Mouse (Mus musculus): ENCODE results near the gene Med12l.

The Med12l gene

DNA sequence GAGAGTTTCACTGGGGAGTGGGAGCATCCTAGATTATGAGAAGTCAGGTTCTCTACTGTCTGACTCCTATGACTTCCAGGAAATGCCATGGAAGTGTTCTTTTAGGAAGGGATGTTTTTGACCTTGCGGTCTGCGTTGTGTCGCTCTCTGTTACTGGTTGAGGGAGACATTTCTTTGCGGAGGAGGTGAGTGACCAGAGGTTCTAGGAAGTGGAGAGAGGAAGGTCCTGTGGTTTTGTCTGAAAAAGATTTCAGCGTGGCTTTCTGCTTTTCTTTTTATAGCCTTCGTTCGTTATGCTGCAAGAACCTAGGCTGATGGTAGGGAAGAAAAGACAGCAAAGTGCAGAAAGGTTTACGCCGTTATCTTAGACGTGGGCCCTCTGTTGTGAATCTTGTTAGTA lies 92.9 kb downstream of the Med12l start:
- in situ Hi-C loops (cut with MboI, MseI), result no loop called here

DNA sequence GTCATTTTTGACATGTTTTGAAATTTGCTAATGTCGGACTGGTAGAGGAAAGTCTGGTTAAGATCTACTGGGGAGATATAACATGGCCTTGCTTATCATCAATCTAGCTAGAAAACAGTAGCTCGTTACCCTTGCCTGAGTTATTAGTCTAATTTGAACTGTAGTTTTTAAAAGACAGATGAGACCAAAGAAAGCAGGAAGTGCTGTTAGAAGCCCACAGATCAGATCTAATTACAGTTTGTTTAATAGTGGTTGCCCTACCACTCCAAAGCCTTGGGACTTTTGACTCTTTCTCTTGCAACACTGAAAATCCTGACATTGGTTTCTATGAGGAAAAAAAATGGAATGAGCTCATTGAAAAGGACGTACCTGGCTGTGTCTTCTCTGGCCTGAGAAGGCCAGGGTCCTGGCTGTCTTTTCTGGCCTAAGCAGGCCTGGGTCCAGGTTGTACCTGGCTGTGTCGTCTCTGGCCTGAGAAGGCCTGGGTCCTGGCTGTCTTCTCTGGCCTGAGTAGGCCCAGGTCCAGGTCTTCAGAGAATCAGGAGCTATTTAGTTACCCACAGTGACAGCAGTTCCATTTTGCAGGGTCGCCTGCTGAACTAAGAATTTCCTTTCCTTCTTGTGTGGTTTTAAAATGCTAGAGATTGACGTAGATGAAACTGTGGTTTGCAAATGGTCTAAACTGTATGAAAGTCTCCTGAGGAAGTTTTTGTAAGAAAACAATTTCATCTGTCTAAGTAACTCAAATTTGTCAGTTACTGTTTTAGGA lies 95.8 kb downstream of the Med12l start, which contains the start of gene Gpr171:
Gpr171 (minus strand) TSS at position 604 of the 769 bp plus-strand sequence.
- in situ Hi-C loops (cut with MboI, MseI), result no loop called here

DNA sequence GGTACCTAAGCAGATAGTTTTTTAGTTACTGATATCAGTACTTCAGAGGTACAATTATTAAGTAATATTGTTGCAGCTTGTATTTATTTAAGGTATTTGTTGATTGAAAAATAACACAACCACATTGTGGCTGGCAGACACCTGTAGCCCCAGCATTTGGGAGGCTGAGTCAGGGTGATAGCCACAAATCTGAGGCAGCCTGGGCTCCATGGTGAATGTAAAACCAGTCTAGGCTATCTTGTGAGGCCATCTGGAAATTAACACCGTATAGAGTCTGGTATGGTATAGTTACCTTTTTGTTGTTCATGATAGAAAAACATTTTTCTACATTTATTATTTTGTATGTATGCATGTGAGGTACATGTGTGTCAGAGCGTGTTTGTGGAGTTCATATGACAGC lies 96.5 kb downstream of the Med12l start:
- in situ Hi-C loops (cut with MboI, MseI), result no loop called here

GRCm38 (mm10) chr3:59104462-59104861 lies 98.8 kb downstream of the Med12l start:
- in situ Hi-C loops (cut with MboI, MseI), result no loop called here

DNA sequence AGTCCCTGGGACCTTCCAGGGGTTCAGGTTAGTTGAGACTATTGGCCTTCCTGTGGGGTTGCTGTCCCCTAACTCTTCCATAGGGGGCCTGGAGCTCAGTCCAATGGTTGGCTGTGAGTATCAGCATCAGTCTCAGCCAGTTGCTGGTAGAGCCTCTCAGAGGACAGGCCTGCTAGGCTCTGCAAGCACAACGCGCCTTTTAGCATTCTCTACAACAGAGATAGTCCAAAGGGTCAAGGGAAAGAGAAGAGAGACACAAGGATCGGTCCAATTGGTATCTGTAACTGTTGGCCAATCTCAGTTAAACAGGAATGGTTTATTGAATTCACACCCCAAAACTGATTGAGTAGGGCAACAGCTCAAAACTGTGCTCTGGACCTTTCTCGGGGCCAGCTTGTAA lies 101.8 kb downstream of the Med12l start:
- in situ Hi-C loops (cut with MboI, MseI), result no loop called here

- in situ Hi-C loops (cut with MboI, MseI), result loop anchor here (10.0 kb wide), 2 partner anchors 95 to 1015 kb away; no protein-coding TSS in a partner anchor
Measured at GRCm38 (mm10) chr3:59109834-59110233, 104.2 kb downstream of the Med12l start.

DNA sequence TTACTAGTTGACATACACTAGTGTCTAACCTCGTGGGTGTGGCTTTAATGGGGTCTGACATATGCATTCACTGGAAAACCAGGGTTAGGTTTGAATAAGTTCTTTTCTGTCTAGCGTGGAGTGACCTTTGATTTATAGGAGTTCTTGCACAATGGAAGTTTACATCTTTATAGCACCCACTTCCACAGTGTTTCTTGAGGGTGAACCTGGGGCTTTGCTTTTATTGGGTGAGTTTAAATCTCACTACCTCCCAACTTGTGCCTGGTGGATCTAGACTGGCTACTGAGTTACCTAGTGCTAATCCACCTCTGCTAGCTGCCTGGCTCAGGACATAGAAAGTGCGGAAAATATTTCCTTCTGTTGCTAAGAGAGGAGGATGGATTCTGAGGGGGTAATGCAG lies 106.3 kb downstream of the Med12l start:
- in situ Hi-C loops (cut with MboI, MseI), result loop anchor here (10.0 kb wide), 2 partner anchors 93 to 1013 kb away; no protein-coding TSS in a partner anchor

GRCm38 (mm10) chr3:59113291-59113690 lies 107.7 kb downstream of the Med12l start:
- in situ Hi-C loops (cut with MboI, MseI), result loop anchor here (10.0 kb wide), 2 partner anchors 92 to 1012 kb away; no protein-coding TSS in a partner anchor

DNA sequence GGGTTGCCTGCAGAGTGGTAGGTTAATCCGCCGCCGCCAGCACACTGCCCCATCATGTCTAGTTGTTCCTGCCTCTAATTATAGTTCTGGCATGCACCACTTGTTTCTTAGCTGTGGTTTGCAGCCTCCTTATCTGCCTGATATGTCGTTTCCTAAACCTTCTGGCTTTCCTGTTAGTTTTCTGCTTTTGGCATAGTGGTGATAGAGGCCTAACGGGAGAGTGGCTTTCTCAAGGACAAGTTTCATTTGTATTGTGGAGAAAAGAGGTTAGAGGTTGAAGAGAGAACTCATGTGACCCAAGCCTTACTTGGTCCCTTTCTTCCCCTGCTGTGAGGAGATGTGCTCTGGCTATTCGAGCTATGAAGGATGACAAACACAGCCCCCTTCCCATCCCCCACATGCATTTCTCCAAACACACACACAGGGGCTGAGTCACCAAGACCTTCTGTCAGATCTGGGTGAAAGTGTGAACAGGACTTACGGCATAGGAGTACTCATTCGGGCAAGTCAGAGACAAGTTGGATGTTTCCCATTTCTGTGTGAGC lies 108.4 kb downstream of the Med12l start:
- in situ Hi-C loops (cut with MboI, MseI), result loop anchor here (10.0 kb wide), 2 partner anchors 91 to 1011 kb away; no protein-coding TSS in a partner anchor

GRCm38 (mm10) chr3:59121067-59121730 lies 115.6 kb downstream of the Med12l start:
- in situ Hi-C loops (cut with MboI, MseI), result no loop called here

- in situ Hi-C loops (cut with MboI, MseI), result no loop called here
Measured at GRCm38 (mm10) chr3:59121780-59122449, 116.3 kb downstream of the Med12l start.

DNA sequence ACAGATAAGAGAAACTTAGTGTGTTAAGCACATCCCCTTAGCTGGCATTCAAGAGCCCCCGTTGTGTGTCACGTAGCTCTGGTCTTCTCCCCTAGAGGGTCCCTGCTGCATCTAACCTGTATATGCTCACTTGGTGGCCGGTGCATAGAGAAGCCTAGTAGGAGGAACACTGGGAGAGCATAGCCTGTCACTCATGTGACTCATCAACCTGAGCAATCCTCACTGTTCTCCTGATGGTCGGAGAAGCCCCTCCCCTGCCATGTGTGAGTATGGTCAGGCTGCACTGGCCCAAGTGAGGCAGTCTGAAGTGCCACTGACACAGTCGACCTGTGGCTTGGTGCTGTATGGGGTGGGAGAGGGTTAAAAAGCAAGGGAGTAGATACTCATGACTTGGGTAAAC lies 119.4 kb downstream of the Med12l start:
- in situ Hi-C loops (cut with MboI, MseI), result no loop called here

GRCm38 (mm10) chr3:59125783-59126555 lies 120.3 kb downstream of the Med12l start:
- in situ Hi-C loops (cut with MboI, MseI), result no loop called here

- in situ Hi-C loops (cut with MboI, MseI), result no loop called here
Measured at GRCm38 (mm10) chr3:59128681-59129080, 123.1 kb downstream of the Med12l start.

- in situ Hi-C loops (cut with MboI, MseI), result no loop called here
Measured at GRCm38 (mm10) chr3:59129547-59129946, 123.9 kb downstream of the Med12l start.

DNA sequence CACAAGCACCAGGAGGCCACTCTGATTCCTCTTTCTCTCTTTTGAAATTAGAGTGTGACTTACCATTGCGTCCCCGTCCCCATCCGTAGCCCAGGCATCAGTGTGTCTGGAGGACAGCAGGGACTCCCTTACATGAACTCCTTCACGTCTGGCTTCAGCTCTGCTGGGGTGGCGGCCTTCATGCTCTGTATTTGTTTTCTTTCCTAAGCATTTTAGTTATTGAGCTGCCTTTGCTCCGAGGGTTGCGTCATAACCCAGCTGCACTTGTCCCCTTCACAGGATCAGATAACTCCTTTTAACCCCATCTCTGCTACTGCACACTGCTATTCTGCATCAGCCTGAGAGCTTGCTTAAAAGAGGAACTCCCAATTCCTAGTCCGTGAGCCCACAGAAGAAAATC lies 124.8 kb downstream of the Med12l start:
- in situ Hi-C loops (cut with MboI, MseI), result no loop called here

DNA sequence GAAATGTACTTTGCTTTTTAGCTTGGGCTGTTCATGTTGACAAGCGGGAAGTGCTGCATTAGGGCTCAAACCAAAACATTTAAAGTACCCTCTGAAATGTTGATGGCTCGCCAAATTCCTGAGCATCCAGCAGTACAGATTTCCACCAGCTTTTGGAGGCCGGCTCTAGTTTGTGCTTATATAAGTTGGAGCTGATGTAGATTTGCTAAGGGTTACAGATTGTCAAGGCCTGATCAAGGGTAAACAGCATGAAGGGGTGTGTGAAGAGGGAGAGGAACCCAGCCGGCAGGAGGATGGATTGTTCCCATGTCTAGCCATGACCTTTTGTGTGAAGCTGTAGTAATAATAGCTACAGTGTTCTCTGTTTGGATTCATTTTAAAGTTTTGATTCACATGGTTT lies 125.5 kb downstream of the Med12l start:
- in situ Hi-C loops (cut with MboI, MseI), result no loop called here

DNA sequence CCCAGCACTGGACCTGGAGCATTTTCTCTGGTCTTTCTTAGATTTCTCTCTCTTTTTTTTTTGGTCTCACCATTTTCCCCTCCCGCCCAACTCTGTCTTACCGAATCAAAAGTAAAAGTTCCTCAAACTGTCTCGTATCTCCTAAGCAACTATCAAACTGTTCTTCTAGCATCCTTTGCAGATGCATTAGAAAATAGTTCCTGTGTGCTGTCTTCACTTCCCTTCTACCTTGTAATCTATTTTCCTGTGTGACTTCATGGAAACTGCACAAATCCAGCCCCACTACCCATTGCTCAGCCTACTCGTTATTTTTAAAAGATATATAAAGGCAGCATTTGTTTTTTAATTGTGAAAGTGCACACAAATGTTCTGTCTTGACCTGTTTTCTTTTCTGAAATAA lies 126.3 kb downstream of the Med12l start:
- in situ Hi-C loops (cut with MboI, MseI), result no loop called here

GRCm38 (mm10) chr3:59133189-59133588 lies 127.6 kb downstream of the Med12l start:
- in situ Hi-C loops (cut with MboI, MseI), result no loop called here

DNA sequence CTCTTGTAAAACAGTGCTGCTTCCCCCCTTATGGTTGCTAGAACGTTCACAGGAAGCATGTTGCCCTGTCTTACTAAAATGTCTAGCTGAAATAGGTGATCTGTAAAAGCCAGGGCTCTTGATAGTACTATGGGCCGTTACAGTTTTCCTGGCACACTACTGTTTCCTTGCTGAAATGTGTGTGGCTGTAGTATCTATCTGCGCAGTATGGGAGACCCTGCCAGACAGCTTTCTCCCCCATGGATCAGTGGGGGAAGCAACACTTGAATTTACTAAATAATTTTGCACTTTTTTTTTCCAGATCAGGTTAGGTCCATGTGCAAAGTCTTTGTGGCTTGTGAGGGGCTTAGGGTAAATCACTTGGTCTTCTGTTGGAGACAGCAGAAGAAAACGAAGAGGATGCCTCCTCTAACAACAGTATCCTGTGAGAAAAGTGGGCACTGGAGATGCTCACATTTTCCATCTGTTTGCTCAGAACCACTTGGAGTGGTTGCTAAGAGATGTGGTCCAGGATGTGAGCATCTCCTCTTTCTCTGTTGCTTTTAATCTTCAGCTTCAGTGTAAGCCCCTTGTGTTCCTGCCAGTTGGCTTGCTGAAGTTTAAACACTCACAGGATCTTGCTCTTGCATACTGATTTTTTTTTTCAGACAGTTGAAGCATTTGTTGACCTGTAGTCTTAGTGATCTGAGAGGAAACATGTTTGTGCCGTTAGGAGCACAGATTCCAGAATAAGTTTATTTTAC lies 130.5 kb downstream of the Med12l start:
- in situ Hi-C loops (cut with MboI, MseI), result no loop called here

Data from T-helper 1 cell (primary cell).